Comparison of ENCODE assay signal across 22 mouse cellular contexts in the genomic region with DNA sequence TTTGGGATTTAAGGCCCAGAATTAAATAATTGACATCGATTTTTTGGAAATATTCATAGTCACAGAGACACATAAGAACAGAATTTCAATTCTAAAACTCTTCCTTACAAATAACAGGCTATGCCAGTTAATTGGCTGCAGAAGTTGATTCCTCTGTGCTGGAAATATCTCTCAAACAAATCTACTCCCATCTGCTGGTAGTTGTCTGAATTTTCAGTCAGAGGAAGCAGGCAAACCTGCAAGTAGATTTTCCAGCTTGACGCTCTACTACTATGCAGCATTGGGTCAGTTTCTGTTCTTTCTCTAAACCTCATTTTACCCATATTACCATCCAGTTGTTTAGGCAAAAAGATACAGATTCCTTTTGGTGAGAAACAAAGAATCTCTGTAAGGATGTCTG. TPM values are rescaled to one million over a fixed set of nuclear protein-coding genes. Genes with fewer than 3 reads are reported as not detected.
DNase-seq lines count a peak whose midpoint lies in the region; ATAC-seq and TF ChIP-seq lines count a peak whose summit lies in the region.
"Had no signal": no experiment of that assay in that cellular context is flagged by ENCODE, and none has a peak within 500 bp of the region (broad histone marks: within the 10 kb centered on the region; RNA-seq: fewer than 3 reads in every experiment).

No protein-coding gene starts in this region.

- no peak overlapping the region for H3K4me2 ChIP-seq in hindbrain, postnatal 0 days (ENCODE audit: low read depth, low read length)
- no peak overlapping the region for H3K4me2 ChIP-seq in hindbrain, embryonic 16.5 days (ENCODE audit: low read length)
- H3K4me2 ChIP-seq: embryonic facial prominence, embryonic 15.5 days; heart, embryonic 12.5 days; hindbrain, embryonic 15.5 days had no signal

- 69% methylated on average over 2 of the region's 2 CpGs for WGBS in hindbrain, postnatal 0 days
- WGBS in hindbrain, embryonic 16.5 days, result 65% methylated on average over 2 of the region's 2 CpGs

- no peaks in the 10 kb centered on the region for H3K9me3 ChIP-seq in hindbrain, postnatal 0 days (ENCODE audit: low read length)
- no peaks in the 10 kb centered on the region for H3K9me3 ChIP-seq in hindbrain, embryonic 16.5 days (ENCODE audit: control insufficient read depth, low read length)
- H3K9me3 ChIP-seq: embryonic facial prominence, embryonic 15.5 days; forebrain, embryonic 10.5 days; heart, embryonic 12.5 days; hindbrain, embryonic 15.5 days had no signal

- DNase-seq in hindbrain, postnatal 0 days (ENCODE audit: low spot score), result peak; percentile 10
- DNase-seq in left cerebral cortex, adult 2 months (ENCODE audit: extremely low spot score in 1 of 2, low spot score in 2 of 2), result no peak
- no peak for DNase-seq in left cerebral cortex, adult 18-20 months (ENCODE audit: low spot score in 2 of 2)
- peak; percentile 2 for DNase-seq in adipocyte (ENCODE audit: low spot score)
- no peak for DNase-seq in lung, postnatal 25 days (ENCODE audit: low spot score)
- DNase-seq: adrenal gland, adult 8-10 months; adrenal gland, postnatal 36 days; cerebellum, adult 11 months; cerebellum, adult 8-10 months; cerebellum, postnatal 14 days; embryo, embryonic 11 days; gastrocnemius, adult 2 months; gastrocnemius, postnatal 25 days; heart, postnatal 36 days had no signal

- peak; percentile 37 for TF ChIP-seq CTCF in hindbrain, postnatal 0 days (IDR thresholded peaks at IDR 0.05; ENCODE audit: low read depth)
- peak; percentile 9; the same call in 1 of the 2 replicates for TF ChIP-seq CTCF in left cerebral cortex, adult 2 months (IDR thresholded peaks at IDR 0.05)

- intact Hi-C loops in left cerebral cortex, adult 2 months (cut with DNase I), result no loop called here

- H3K4me3 ChIP-seq in hindbrain, postnatal 0 days (ENCODE audit: low read length), result no peak overlapping the region
- no peak overlapping the region for H3K4me3 ChIP-seq in hindbrain, embryonic 16.5 days (ENCODE audit: low read length)
- no peak overlapping the region for H3K4me3 ChIP-seq in left cerebral cortex, adult 2 months
- H3K4me3 ChIP-seq: embryonic facial prominence, embryonic 15.5 days; erythroblast, embryonic 14.5 days; forebrain, embryonic 10.5 days; gastrocnemius, adult 2 months; heart, embryonic 12.5 days; hindbrain, embryonic 15.5 days had no signal

- no peaks in the 10 kb centered on the region for H3K27me3 ChIP-seq in hindbrain, postnatal 0 days (ENCODE audit: insufficient read depth, low read length)
- no peaks in the 10 kb centered on the region for H3K27me3 ChIP-seq in hindbrain, embryonic 16.5 days (replicated peaks; ENCODE audit: control insufficient read depth, insufficient read depth, low read length)
- H3K27me3 ChIP-seq: hindbrain, embryonic 15.5 days had no signal

- no peak overlapping the region for H3K27ac ChIP-seq in hindbrain, postnatal 0 days
- H3K27ac ChIP-seq in hindbrain, embryonic 16.5 days (ENCODE audit: low read depth, low read length), result no peak overlapping the region
- no peak overlapping the region for H3K27ac ChIP-seq in left cerebral cortex, adult 2 months
- H3K27ac ChIP-seq: embryonic facial prominence, embryonic 15.5 days; forebrain, embryonic 10.5 days; gastrocnemius, adult 2 months; hindbrain, embryonic 15.5 days had no signal

- H3K36me3 ChIP-seq in hindbrain, postnatal 0 days (ENCODE audit: insufficient read depth, low read length), result no peaks in the 10 kb centered on the region
- no peaks in the 10 kb centered on the region for H3K36me3 ChIP-seq in hindbrain, embryonic 16.5 days (ENCODE audit: control insufficient read depth, insufficient read depth, low read length)
- H3K36me3 ChIP-seq: embryonic facial prominence, embryonic 15.5 days; forebrain, embryonic 10.5 days; heart, embryonic 12.5 days; hindbrain, embryonic 15.5 days had no signal

- H3K4me1 ChIP-seq in hindbrain, postnatal 0 days (ENCODE audit: insufficient read depth, low read length), result no peaks in the 10 kb centered on the region
- no peaks in the 10 kb centered on the region for H3K4me1 ChIP-seq in hindbrain, embryonic 16.5 days (ENCODE audit: control insufficient read depth, insufficient read depth, low read depth, low read length)
- H3K4me1 ChIP-seq: embryonic facial prominence, embryonic 15.5 days; heart, embryonic 12.5 days; hindbrain, embryonic 15.5 days had no signal

- no peak overlapping the region for H3K9ac ChIP-seq in hindbrain, postnatal 0 days (replicated peaks; ENCODE audit: low read length)
- no peak overlapping the region for H3K9ac ChIP-seq in hindbrain, embryonic 16.5 days (ENCODE audit: low read depth, low read length)
- H3K9ac ChIP-seq: embryonic facial prominence, embryonic 15.5 days; heart, embryonic 12.5 days; hindbrain, embryonic 15.5 days had no signal

- no peak for ATAC-seq in hindbrain, postnatal 0 days
- no peak for ATAC-seq in hindbrain, embryonic 16.5 days

RNA-seq across cellular contexts. Expression of a gene that starts 1.7 kb away (rescaled TPM):
- total RNA-seq in hindbrain, postnatal 0 days (2014; rRNA removed), result 8.8 and 9.8 TPM in 2 replicates
- 3.6 and 4.2 TPM in 2 replicates for polyA plus RNA-seq in hindbrain, postnatal 0 days (2015; fragmentation: Nextera tagmentation; extraction: Ambion mirVana)
- 4.5 and 4.7 TPM in 2 replicates for polyA plus RNA-seq in hindbrain, embryonic 16.5 days (2015; fragmentation: Nextera tagmentation; extraction: Ambion mirVana)
- total RNA-seq in left cerebral cortex, adult 2 months (2021), result 1 to 10 TPM; 1.1 to 1.9 TPM
- total RNA-seq in left cerebral cortex, adult 18-20 months (2021), result 1 to 10 TPM; 1.3 to 2.0 TPM
- total RNA-seq: common myeloid progenitor, adult 5-6 weeks; gastrocnemius, adult 2 months; gastrocnemius, postnatal 25 days; granulocyte monocyte progenitor cell, adult 5-6 weeks had no signal
- polyA plus RNA-seq: erythroblast, embryonic 14.5 days; heart, embryonic 12.5 days had no signal

Comparison
In these comparisons a context has a peak if more than half of its experiments do, and no peak if none do; other contexts are left out.
1. DNase-seq: peak in hindbrain, postnatal 0 days (single experiment) and adipocyte (single experiment); none in left cerebral cortex, adult 2 months (0 of 2), left cerebral cortex, adult 18-20 months (0 of 2) and lung, postnatal 25 days (single experiment).